Mouse (Mus musculus): Measurements from ENCODE around the gene a. TPM values are rescaled to one million over a fixed set of nuclear protein-coding genes. Genes with fewer than 3 reads are reported as not detected.
"Not testable (repeated sequence)": the region's sequence is repeated elsewhere in the genome, so short reads cannot be mapped to it uniquely, and the experiment has no call there.

Gene a
- polyA plus RNA-seq, 1 experiment: not detected

GRCm38 (mm10) chr2:154855383-154855782 lies 64.2 kb downstream of the a start:
- no peak overlapping the region for H3K27ac ChIP-seq (replicated peaks; ENCODE audit: low read depth, low read length)
- H3K4me1 ChIP-seq (ENCODE audit: control insufficient read depth, insufficient read depth, insufficient read length, low read length): no peaks in the 10 kb centered on the region
- H3K4me3 ChIP-seq (ENCODE audit: insufficient read depth, low read depth, low read length): no peak overlapping the region

GRCm38 (mm10) chr2:154863672-154864071 lies 72.5 kb downstream of the a start:
- H3K4me1 ChIP-seq (ENCODE audit: control insufficient read depth, insufficient read depth, insufficient read length, low read length): no peaks in the 10 kb centered on the region
- no peak overlapping the region for H3K4me3 ChIP-seq (ENCODE audit: insufficient read depth, low read depth, low read length)
- no peak overlapping the region for H3K27ac ChIP-seq (replicated peaks; ENCODE audit: low read depth, low read length)

- Histone ChIP-seq H3K4me3 (ENCODE audit: insufficient read depth, low read depth, low read length) (no peak overlapping the region), H3K4me1 (ENCODE audit: control insufficient read depth, insufficient read depth, insufficient read length, low read length) (no peaks in the 10 kb centered on the region), H3K27ac (replicated peaks; ENCODE audit: low read depth, low read length) (no peak overlapping the region)
These were observed 74.5 kb downstream of the a start for GRCm38 (mm10) chr2:154865696-154866095.

- Histone ChIP-seq H3K27ac (replicated peaks; ENCODE audit: low read depth, low read length) (no peak overlapping the region), H3K4me1 (ENCODE audit: control insufficient read depth, insufficient read depth, insufficient read length, low read length) (no peaks in the 10 kb centered on the region), H3K4me3 (ENCODE audit: insufficient read depth, low read depth, low read length) (no peak overlapping the region)
These were observed 76.9 kb downstream of the a start for GRCm38 (mm10) chr2:154868106-154868505.

- Histone ChIP-seq H3K4me1 (ENCODE audit: control insufficient read depth, insufficient read depth, insufficient read length, low read length) (no peaks in the 10 kb centered on the region), H3K27ac (replicated peaks; ENCODE audit: low read depth, low read length) (no peak overlapping the region), H3K4me3 (ENCODE audit: insufficient read depth, low read depth, low read length) (no peak overlapping the region)
These were observed 78.9 kb downstream of the a start for GRCm38 (mm10) chr2:154869954-154870641.

- H3K4me1 ChIP-seq (ENCODE audit: control insufficient read depth, insufficient read depth, insufficient read length, low read length): no peaks in the 10 kb centered on the region
- no peak overlapping the region for H3K27ac ChIP-seq (replicated peaks; ENCODE audit: low read depth, low read length)
- H3K4me3 ChIP-seq (ENCODE audit: insufficient read depth, low read depth, low read length): no peak overlapping the region
These were observed 85.4 kb downstream of the a start for GRCm38 (mm10) chr2:154876621-154877020.

GRCm38 (mm10) chr2:154891585-154891984 lies 100.4 kb downstream of the a start:
- Histone ChIP-seq H3K4me3 (ENCODE audit: insufficient read depth, low read depth, low read length) (peak overlapping the region; percentile 93), H3K27ac (replicated peaks; ENCODE audit: low read depth, low read length) (peak overlapping the region; percentile 85; the same call in 1 of the 2 replicates), H3K4me1 (ENCODE audit: control insufficient read depth, insufficient read depth, insufficient read length, low read length) (peaks cover 2% of the 10 kb centered on the region; the same call in 1 of the 2 replicates)

- H3K4me3 ChIP-seq (ENCODE audit: insufficient read depth, low read depth, low read length): peak within 1 kb of the TSS; percentile 93
- peaks cover 2% of the 10 kb centered on the region; the same call in 1 of the 2 replicates for H3K4me1 ChIP-seq (ENCODE audit: control insufficient read depth, insufficient read depth, insufficient read length, low read length)
- H3K27ac ChIP-seq (replicated peaks; ENCODE audit: low read depth, low read length): peak within 1 kb of the TSS; percentile 85
These were observed 101.2 kb downstream of the a start, which contains the start of gene Eif2s2 for GRCm38 (mm10) chr2:154892201-154893044. TSS of gene Eif2s2 (minus strand) at chr2:154892935.

GRCm38 (mm10) chr2:154893045-154893385 lies 101.8 kb downstream of the a start:
- Histone ChIP-seq H3K4me3 (ENCODE audit: insufficient read depth, low read depth, low read length) (peak overlapping the region; percentile 65), H3K4me1 (ENCODE audit: control insufficient read depth, insufficient read depth, insufficient read length, low read length) (peaks cover 2% of the 10 kb centered on the region; the same call in 1 of the 2 replicates), H3K27ac (replicated peaks; ENCODE audit: low read depth, low read length) (no peak overlapping the region)

GRCm38 (mm10) chr2:154893548-154893947 lies 102.3 kb downstream of the a start:
- H3K27ac ChIP-seq (replicated peaks; ENCODE audit: low read depth, low read length): no peak overlapping the region
- H3K4me3 ChIP-seq (ENCODE audit: insufficient read depth, low read depth, low read length): no peak overlapping the region
- H3K4me1 ChIP-seq (ENCODE audit: control insufficient read depth, insufficient read depth, insufficient read length, low read length): peaks cover 2% of the 10 kb centered on the region; the same call in 1 of the 2 replicates

GRCm38 (mm10) chr2:154899004-154899403 lies 107.8 kb downstream of the a start:
- not testable (repeated sequence) for H3K4me3 ChIP-seq (ENCODE audit: insufficient read depth, low read depth, low read length); H3K4me1 ChIP-seq (ENCODE audit: control insufficient read depth, insufficient read depth, insufficient read length, low read length); H3K27ac ChIP-seq (replicated peaks; ENCODE audit: low read depth, low read length)

GRCm38 (mm10) chr2:154899412-154899811 lies 108.2 kb downstream of the a start:
- not testable (repeated sequence) for H3K4me1 ChIP-seq (ENCODE audit: control insufficient read depth, insufficient read depth, insufficient read length, low read length); H3K27ac ChIP-seq (replicated peaks; ENCODE audit: low read depth, low read length); H3K4me3 ChIP-seq (ENCODE audit: insufficient read depth, low read depth, low read length)

GRCm38 (mm10) chr2:154902111-154902510 lies 110.9 kb downstream of the a start:
- H3K4me1 ChIP-seq (ENCODE audit: control insufficient read depth, insufficient read depth, insufficient read length, low read length): no peaks in the 10 kb centered on the region
- H3K4me3 ChIP-seq (ENCODE audit: insufficient read depth, low read depth, low read length): no peak overlapping the region
- no peak overlapping the region for H3K27ac ChIP-seq (replicated peaks; ENCODE audit: low read depth, low read length)

- Histone ChIP-seq H3K27ac (replicated peaks; ENCODE audit: low read depth, low read length) (no peak overlapping the region), H3K4me3 (ENCODE audit: insufficient read depth, low read depth, low read length) (no peak overlapping the region), H3K4me1 (ENCODE audit: control insufficient read depth, insufficient read depth, insufficient read length, low read length) (no peaks in the 10 kb centered on the region)
These were observed 114.6 kb downstream of the a start for GRCm38 (mm10) chr2:154905796-154906195.

- not testable (repeated sequence) for H3K27ac ChIP-seq (replicated peaks; ENCODE audit: low read depth, low read length); H3K4me3 ChIP-seq (ENCODE audit: insufficient read depth, low read depth, low read length); H3K4me1 ChIP-seq (ENCODE audit: control insufficient read depth, insufficient read depth, insufficient read length, low read length)
These were observed 117.0 kb downstream of the a start for GRCm38 (mm10) chr2:154908223-154908622.

GRCm38 (mm10) chr2:154909789-154910188 lies 118.6 kb downstream of the a start:
- H3K27ac ChIP-seq (replicated peaks; ENCODE audit: low read depth, low read length): no peak overlapping the region
- H3K4me3 ChIP-seq (ENCODE audit: insufficient read depth, low read depth, low read length): no peak overlapping the region
- no peaks in the 10 kb centered on the region for H3K4me1 ChIP-seq (ENCODE audit: control insufficient read depth, insufficient read depth, insufficient read length, low read length)
